Mouse (Mus musculus) neural tube, embryonic 11.5 days (tissue): ENCODE results near the gene Olfr91. TPM values are rescaled to one million over a fixed set of nuclear protein-coding genes. Genes with fewer than 3 reads are reported as not detected.

ENCODE experiments used
- ATAC-seq: fragments of 200-750 bp; cut with Nextera tagmentation; 2 replicates; pipeline ENCODE4 v1.8.0; 2017; ENCODE audit warnings: moderate number of reproducible peaks, mild to moderate bottlenecking, moderate TSS enrichment, moderate library complexity; ENCODE audit not compliant: insufficient read depth, low FRiP score, low TSS enrichment
- DNase-seq: peaks from one replicate; pipeline ENCODE4 v3.0.0-alpha.2; 2015; ENCODE audit warnings: low spot score
- H3K27ac ChIP-seq: fragments of 300-500 bp; sonication (generic); 2 replicates; pipeline ENCODE4 v1.5.1; 2014; ENCODE audit warnings: low read depth, mild to moderate bottlenecking, low read length
- H3K27me3 ChIP-seq: fragments of 300-500 bp; sonication (generic); 2 replicates; pipeline ENCODE4 v1.6.1; 2014; ENCODE audit warnings: mild to moderate bottlenecking, low read length, mixed read lengths; ENCODE audit not compliant: control insufficient read depth, insufficient read depth
- H3K36me3 ChIP-seq: fragments of 300-500 bp; sonication (generic); 2 replicates; pipeline ENCODE4 v1.6.1; 2014; ENCODE audit warnings: mild to moderate bottlenecking, low read length, moderate library complexity, mixed read lengths; ENCODE audit not compliant: control insufficient read depth, insufficient read depth
- H3K4me1 ChIP-seq: fragments of 300-500 bp; sonication (generic); 2 replicates; pipeline ENCODE4 v1.6.1; 2014; ENCODE audit warnings: low read length, mixed read lengths; ENCODE audit not compliant: control insufficient read depth, insufficient read depth
- H3K4me2 ChIP-seq: fragments of 300-500 bp; sonication (generic); 2 replicates; pipeline ENCODE4 v1.6.1; 2014; ENCODE audit warnings: low read depth, mild to moderate bottlenecking, moderate library complexity
- H3K4me3 ChIP-seq: fragments of 300-500 bp; sonication (generic); 2 replicates; pipeline ENCODE4 v1.5.1; 2014; ENCODE audit warnings: low read depth, low read length
- H3K9ac ChIP-seq: fragments of 300-500 bp; sonication (generic); 2 replicates; pipeline ENCODE4 v1.6.1; 2014; ENCODE audit warnings: mild to moderate bottlenecking, low read length
- H3K9me3 ChIP-seq: fragments of 300-500 bp; sonication (generic); 2 replicates; pipeline ENCODE4 v1.6.1; 2016; ENCODE audit warnings: low read length; ENCODE audit not compliant: control insufficient read depth
- WGBS: fragments of 180-500 bp; shearing (Covaris S2); extraction: QIAGEN DNeasy Blood & Tissue Kit; methylation state at CpG from one replicate; pipeline ENCODE4 v1.1.7; 2014; 5-methylcytosine and 5-hydroxymethylcytosine counted together
- polyA plus RNA-seq: library from polyadenylated mRNA; unstranded; fragments of >200 nt; fragmentation: Nextera tagmentation; extraction: Ambion mirVana; gene quantifications from 2 replicates; pipeline ENCODE4 v1.2.1, GENCODE M21; 2014

Olfr91 gene
- polyA plus RNA-seq, 1 experiment from 2014 or later: not detected

- H3K4me3 ChIP-seq: no peak overlapping the region
- H3K36me3 ChIP-seq: peaks cover 8% of the 10 kb centered on the region
- H3K9me3 ChIP-seq: no peaks in the 10 kb centered on the region
- H3K4me2 ChIP-seq: no peak overlapping the region
- ATAC-seq (no peak), DNase-seq (no peak)
- no peak overlapping the region for H3K9ac ChIP-seq
- WGBS: 93% methylated on average over 1 of the region's 1 CpGs
- H3K4me1 ChIP-seq: no peaks in the 10 kb centered on the region
- no peaks in the 10 kb centered on the region for H3K27me3 ChIP-seq
- H3K27ac ChIP-seq: no peak overlapping the region
These were observed 30.2 kb downstream of the Olfr91 start for GRCm38 (mm10) chr17:37067861-37068260.

GRCm38 (mm10) chr17:37065993-37066392 is 32.1 kb downstream of the Olfr91 start:
- H3K27ac ChIP-seq: no peak overlapping the region
- no peak for DNase-seq
- no peak overlapping the region for H3K9ac ChIP-seq
- peaks cover 11% of the 10 kb centered on the region for H3K36me3 ChIP-seq
- no peak for ATAC-seq
- H3K27me3 ChIP-seq: no peaks in the 10 kb centered on the region
- H3K4me3 ChIP-seq: no peak overlapping the region
- WGBS: 95% methylated on average over 2 of the region's 2 CpGs
- no peak overlapping the region for H3K4me2 ChIP-seq
- H3K9me3 ChIP-seq: no peaks in the 10 kb centered on the region
- H3K4me1 ChIP-seq: no peaks in the 10 kb centered on the region

- no peak for DNase-seq
- H3K27me3 ChIP-seq: no peaks in the 10 kb centered on the region
- ATAC-seq: no peak
- peaks cover 8% of the 10 kb centered on the region; the same call in 1 of the 2 replicates for H3K36me3 ChIP-seq
- H3K4me3 ChIP-seq: no peak overlapping the region
- 88% methylated on average over 11 of the region's 11 CpGs for WGBS
- H3K27ac ChIP-seq: no peak overlapping the region
- no peak overlapping the region for H3K4me2 ChIP-seq
- no peaks in the 10 kb centered on the region for H3K9me3 ChIP-seq
- H3K9ac ChIP-seq: no peak overlapping the region
- no peaks in the 10 kb centered on the region for H3K4me1 ChIP-seq
These were observed 34.2 kb downstream of the Olfr91 start for GRCm38 (mm10) chr17:37063686-37064495.

GRCm38 (mm10) chr17:37063063-37063462 is 35.0 kb downstream of the Olfr91 start:
- WGBS: 85% methylated on average over 10 of the region's 10 CpGs
- Histone ChIP-seq H3K4me1 (no peaks in the 10 kb centered on the region), H3K27ac (no peak overlapping the region), H3K9ac (no peak overlapping the region), H3K36me3 (peaks cover 8% of the 10 kb centered on the region; the same call in 1 of the 2 replicates), H3K4me3 (no peak overlapping the region), H3K9me3 (no peaks in the 10 kb centered on the region), H3K4me2 (no peak overlapping the region), H3K27me3 (no peaks in the 10 kb centered on the region)
- no peak for ATAC-seq
- DNase-seq: no peak

GRCm38 (mm10) chr17:37062101-37062641 is 35.9 kb downstream of the Olfr91 start:
- no peak for DNase-seq
- WGBS: 95% methylated on average over 10 of the region's 10 CpGs

GRCm38 (mm10) chr17:37061435-37061834 is 36.6 kb downstream of the Olfr91 start:
- no peak overlapping the region for H3K27ac ChIP-seq
- no peak overlapping the region for H3K9ac ChIP-seq
- no peak overlapping the region for H3K4me2 ChIP-seq
- DNase-seq (no peak), ATAC-seq (no peak)
- no peak overlapping the region for H3K4me3 ChIP-seq
- no peaks in the 10 kb centered on the region for H3K9me3 ChIP-seq
- H3K4me1 ChIP-seq: no peaks in the 10 kb centered on the region
- H3K36me3 ChIP-seq: peaks cover 11% of the 10 kb centered on the region; the same call in 1 of the 2 replicates
- H3K27me3 ChIP-seq: no peaks in the 10 kb centered on the region
- WGBS: 88% methylated on average over 3 of the region's 3 CpGs

More at GRCm38 (mm10) chr17:37062101-37062641, 35.9 kb downstream of the Olfr91 start:
- Histone ChIP-seq H3K27me3 (no peaks in the 10 kb centered on the region), H3K4me3 (no peak overlapping the region), H3K9ac (no peak overlapping the region), H3K4me2 (no peak overlapping the region), H3K4me1 (no peaks in the 10 kb centered on the region), H3K36me3 (peaks cover 8% of the 10 kb centered on the region; the same call in 1 of the 2 replicates), H3K9me3 (no peaks in the 10 kb centered on the region), H3K27ac (no peak overlapping the region)
- no peak for ATAC-seq

GRCm38 (mm10) chr17:37056957-37057356 is 41.1 kb downstream of the Olfr91 start:
- Histone ChIP-seq H3K4me1 (no peaks in the 10 kb centered on the region), H3K27me3 (no peaks in the 10 kb centered on the region), H3K9me3 (no peaks in the 10 kb centered on the region), H3K4me2 (no peak overlapping the region), H3K9ac (no peak overlapping the region), H3K36me3 (peaks cover 10% of the 10 kb centered on the region), H3K27ac (no peak overlapping the region), H3K4me3 (no peak overlapping the region)
- no peak for ATAC-seq
- no peak for DNase-seq
- WGBS: 90% methylated on average over 6 of the region's 6 CpGs

- 64% methylated on average over 4 of the region's 4 CpGs for WGBS
- Histone ChIP-seq H3K27ac (no peak overlapping the region), H3K9me3 (no peaks in the 10 kb centered on the region), H3K9ac (no peak overlapping the region), H3K27me3 (peaks cover 9% of the 10 kb centered on the region; the same call in 1 of the 2 replicates), H3K4me3 (no peak overlapping the region; the same call in 1 of the 2 replicates), H3K4me1 (peaks cover 15% of the 10 kb centered on the region), H3K4me2 (no peak overlapping the region), H3K36me3 (peaks cover 6% of the 10 kb centered on the region)
- DNase-seq (no peak), ATAC-seq (no peak)
These were observed 46.3 kb downstream of the Olfr91 start for GRCm38 (mm10) chr17:37051745-37052144.
